Comparison of ENCODE assay signal across 28 mouse cellular contexts in the genomic region with DNA sequence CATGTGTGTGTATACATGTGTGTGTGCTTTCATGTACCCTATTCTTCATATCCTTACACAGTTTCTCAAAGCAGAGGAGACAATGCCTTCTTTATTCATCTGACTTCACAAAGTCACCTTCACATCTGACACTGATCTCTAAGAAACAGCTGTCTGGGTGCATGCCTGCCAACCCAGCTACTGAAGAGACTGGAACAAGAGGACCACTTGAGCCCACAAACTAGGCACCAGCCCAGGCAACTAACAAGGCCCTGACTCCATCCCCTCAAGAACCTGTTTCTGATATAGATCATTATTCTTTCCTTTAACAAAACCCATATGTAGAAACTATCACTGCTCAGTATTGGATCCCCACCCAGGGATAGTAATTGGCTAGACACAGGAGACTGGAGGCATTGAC.
"Had no signal": no experiment of that assay in that cellular context is flagged by ENCODE, and none has a peak within 500 bp of the region (broad histone marks: within the 10 kb centered on the region; RNA-seq: fewer than 3 reads in every experiment).

No protein-coding gene starts in this region.

- H3K27me3 ChIP-seq: embryonic facial prominence, embryonic 12.5 days; embryonic facial prominence, embryonic 13.5 days; embryonic facial prominence, embryonic 15.5 days; forebrain, embryonic 12.5 days; forebrain, embryonic 13.5 days; forebrain, embryonic 15.5 days had no signal

- H3K4me3 ChIP-seq: embryonic facial prominence, embryonic 12.5 days; embryonic facial prominence, embryonic 13.5 days; embryonic facial prominence, embryonic 15.5 days; erythroblast, embryonic 14.5 days; forebrain, embryonic 10.5 days; forebrain, embryonic 12.5 days; forebrain, embryonic 13.5 days; forebrain, embryonic 15.5 days; gastrocnemius, adult 2 months; heart, adult 2 months; heart, embryonic 10.5 days had no signal

- H3K9ac ChIP-seq: embryonic facial prominence, embryonic 12.5 days; embryonic facial prominence, embryonic 13.5 days; embryonic facial prominence, embryonic 15.5 days; forebrain, embryonic 12.5 days; forebrain, embryonic 13.5 days; forebrain, embryonic 15.5 days; forebrain, postnatal 0 days had no signal

- H3K4me2 ChIP-seq: embryonic facial prominence, embryonic 12.5 days; embryonic facial prominence, embryonic 13.5 days; embryonic facial prominence, embryonic 15.5 days; forebrain, embryonic 12.5 days; forebrain, embryonic 13.5 days; forebrain, embryonic 15.5 days; heart, embryonic 11.5 days had no signal

- ATAC-seq: forebrain, embryonic 13.5 days; forebrain, embryonic 14.5 days; forebrain, embryonic 15.5 days; forebrain, embryonic 16.5 days; forebrain, postnatal 0 days had no signal

- H3K4me1 ChIP-seq: embryonic facial prominence, embryonic 12.5 days; embryonic facial prominence, embryonic 15.5 days; forebrain, embryonic 12.5 days; forebrain, embryonic 13.5 days; forebrain, embryonic 15.5 days; heart, embryonic 10.5 days had no signal

- H3K27ac ChIP-seq: embryonic facial prominence, embryonic 12.5 days; embryonic facial prominence, embryonic 13.5 days; embryonic facial prominence, embryonic 15.5 days; forebrain, embryonic 10.5 days; forebrain, embryonic 12.5 days; forebrain, embryonic 13.5 days; forebrain, embryonic 15.5 days; gastrocnemius, adult 2 months; heart, adult 2 months; heart, embryonic 10.5 days had no signal

- H3K9me3 ChIP-seq: embryonic facial prominence, embryonic 12.5 days; embryonic facial prominence, embryonic 13.5 days; embryonic facial prominence, embryonic 15.5 days; forebrain, embryonic 10.5 days; forebrain, embryonic 12.5 days; forebrain, embryonic 13.5 days; forebrain, embryonic 15.5 days; heart, embryonic 10.5 days had no signal

- DNase-seq: cerebellum, adult 2 months; cerebellum, adult 8-10 months; cerebellum, adult 9-10 months; cerebellum, adult 9-11 months; cerebellum, postnatal 10 days; cerebellum, postnatal 14 days; cerebellum, postnatal 25 days; cerebellum, postnatal 36 days; embryo, embryonic 11 days; forebrain, postnatal 0 days; gastrocnemius, adult 2 months; gastrocnemius, postnatal 10 days; gastrocnemius, postnatal 25 days; gastrocnemius, postnatal 36 days; heart, adult 18-20 months; heart, adult 2 months had no signal

- H3K36me3 ChIP-seq: embryonic facial prominence, embryonic 12.5 days; embryonic facial prominence, embryonic 13.5 days; embryonic facial prominence, embryonic 15.5 days; forebrain, embryonic 10.5 days; forebrain, embryonic 12.5 days; forebrain, embryonic 15.5 days; heart, embryonic 10.5 days had no signal
